Mouse (Mus musculus) lung, postnatal 0 days (tissue): ENCODE measurements around the gene Gm1123. TPM values are rescaled to one million over a fixed set of nuclear protein-coding genes. Genes with fewer than 3 reads are reported as not detected.

Experiments used
- ATAC-seq: fragments of 200-750 bp; cut with Nextera tagmentation; 2 replicates; pipeline ENCODE4 v1.8.0; 2017; ENCODE audit warnings: moderate library complexity
- DNase-seq: peaks from one replicate; pipeline ENCODE4 v3.0.0-alpha.2; 2016; ENCODE audit warnings: low spot score
- H3K27ac ChIP-seq: fragments of 300-500 bp; sonication (generic); 2 replicates; pipeline ENCODE4 v1.5.1; 2014; ENCODE audit warnings: antibody characterized with exemption, mild to moderate bottlenecking, low read length, mixed read lengths
- H3K27me3 ChIP-seq: fragments of 300-500 bp; sonication (generic); replicated peaks from 2 replicates; pipeline ENCODE4 v1.6.1; 2014; ENCODE audit warnings: low read length, mixed read lengths; ENCODE audit not compliant: insufficient read depth
- H3K36me3 ChIP-seq: fragments of 300-500 bp; sonication (generic); 2 replicates; pipeline ENCODE4 v1.6.1; 2014; ENCODE audit warnings: low read length, mixed read lengths; ENCODE audit not compliant: insufficient read depth
- H3K4me1 ChIP-seq: fragments of 300-500 bp; sonication (generic); 2 replicates; pipeline ENCODE4 v1.6.1; 2014; ENCODE audit warnings: antibody characterized with exemption, low read depth, low read length, mixed read lengths; ENCODE audit not compliant: insufficient read depth
- H3K4me2 ChIP-seq: fragments of 300-500 bp; sonication (generic); replicated peaks from 2 replicates; pipeline ENCODE4 v1.6.1; 2014; ENCODE audit warnings: low read depth, mild to moderate bottlenecking, low read length, moderate library complexity, mixed read lengths
- H3K4me3 ChIP-seq: fragments of 300-500 bp; sonication (generic); 2 replicates; pipeline ENCODE4 v1.5.1; 2014; ENCODE audit warnings: low read depth, low read length
- H3K9ac ChIP-seq: fragments of 300-500 bp; sonication (generic); replicated peaks from 2 replicates; pipeline ENCODE4 v1.6.1; 2014; ENCODE audit warnings: low read depth, mild to moderate bottlenecking
- H3K9me3 ChIP-seq: fragments of 300-500 bp; sonication (generic); 2 replicates; pipeline ENCODE4 v1.6.1; 2016; ENCODE audit warnings: low read length, mixed read lengths
- CTCF ChIP-seq: IDR thresholded peaks from 2 replicates; pipeline ENCODE4 v1.5.1; 2016; ENCODE audit warnings: antibody characterized with exemption, mild to moderate bottlenecking
- EP300 ChIP-seq: IDR thresholded peaks from 2 replicates; pipeline ENCODE4 v1.6.1; 2016; ENCODE audit warnings: antibody characterized with exemption, mild to moderate bottlenecking, control low read depth
- WGBS: fragments of 180-500 bp; shearing (Covaris S2); extraction: QIAGEN DNeasy Blood & Tissue Kit; methylation state at CpG from one replicate; pipeline ENCODE4 v1.1.7; 2014; 5-methylcytosine and 5-hydroxymethylcytosine counted together
- polyA plus RNA-seq: library from polyadenylated mRNA; unstranded; fragments of >200 nt; fragmentation: Nextera tagmentation; extraction: Ambion mirVana; gene quantifications from 2 replicates; pipeline ENCODE4 v1.2.1, GENCODE M21; 2015

The Gm1123 gene
- polyA plus RNA-seq, 1 experiment from 2014 or later = not detected

DNA sequence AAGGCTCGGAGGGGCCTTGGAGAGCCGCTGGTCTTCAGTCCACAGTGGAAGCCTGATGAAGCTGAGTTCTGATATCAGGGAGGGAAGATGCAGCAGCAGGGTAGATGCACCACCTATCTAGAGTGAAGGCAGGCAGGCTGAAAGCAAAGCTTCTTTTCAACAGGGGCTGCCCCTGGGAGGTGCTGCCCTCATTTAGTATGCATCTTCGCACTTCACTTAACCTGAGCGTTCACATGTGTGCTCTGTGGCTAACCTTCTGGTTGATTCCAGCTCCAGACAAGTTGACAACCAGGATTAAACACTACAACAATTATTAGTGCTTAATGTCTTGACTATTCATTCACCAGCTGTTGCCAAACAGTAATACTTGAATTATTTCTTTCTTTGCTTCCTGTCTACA is 41.4 kb downstream of the Gm1123 start:
- ATAC-seq = no peak
- 0 out of 2 replicates have a peak, but pooled peaks cover 4% of the 10 kb centered on the region for H3K36me3 ChIP-seq
- no peak overlapping the region for H3K27ac ChIP-seq
- H3K9me3 ChIP-seq = no peaks in the 10 kb centered on the region
- H3K4me3 ChIP-seq = no peak overlapping the region
- H3K27me3 ChIP-seq = no peaks in the 10 kb centered on the region
- H3K4me2 ChIP-seq = no peak overlapping the region
- TF ChIP-seq EP300 = no peak
- no peak for TF ChIP-seq CTCF
- WGBS = 93% methylated on average over 4 of the region's 4 CpGs
- H3K9ac ChIP-seq = no peak overlapping the region
- DNase-seq = no peak
- H3K4me1 ChIP-seq = no peaks in the 10 kb centered on the region

- H3K36me3 ChIP-seq = no peaks in the 10 kb centered on the region
- H3K27me3 ChIP-seq = peaks cover 3% of the 10 kb centered on the region; the same call in 1 of the 2 replicates
- no peak for DNase-seq
- peak overlapping the region; percentile 68 for H3K4me3 ChIP-seq
- H3K4me1 ChIP-seq = no peaks in the 10 kb centered on the region
- no peaks in the 10 kb centered on the region for H3K9me3 ChIP-seq
- H3K27ac ChIP-seq = no peak overlapping the region
- peak overlapping the region; percentile 100 for H3K4me2 ChIP-seq
- no peak for TF ChIP-seq CTCF
- no peak for TF ChIP-seq EP300
- no peak for ATAC-seq
- WGBS = 41% methylated on average over 9 of the region's 9 CpGs
- H3K9ac ChIP-seq = no peak overlapping the region
Observed at GRCm38 (mm10) chr9:98987131-98987530, 48.4 kb downstream of the Gm1123 start.

- H3K4me3 ChIP-seq = peak overlapping the region; percentile 68
- peaks cover 3% of the 10 kb centered on the region; the same call in 1 of the 2 replicates for H3K27me3 ChIP-seq
- peak overlapping the region; percentile 51; the same call in 1 of the 2 replicates for H3K9ac ChIP-seq
- ATAC-seq (peak; percentile 22), DNase-seq (peak; percentile 32)
- H3K4me1 ChIP-seq = no peaks in the 10 kb centered on the region
- no peak overlapping the region for H3K27ac ChIP-seq
- H3K4me2 ChIP-seq = peak overlapping the region; percentile 100
- TF ChIP-seq EP300 = no peak
- TF ChIP-seq CTCF = no peak
- WGBS = 4% methylated on average over 43 of the region's 50 CpGs
- H3K9me3 ChIP-seq = no peaks in the 10 kb centered on the region
- H3K36me3 ChIP-seq = no peaks in the 10 kb centered on the region
Observed at GRCm38 (mm10) chr9:98986476-98987096, 48.9 kb downstream of the Gm1123 start.

DNA sequence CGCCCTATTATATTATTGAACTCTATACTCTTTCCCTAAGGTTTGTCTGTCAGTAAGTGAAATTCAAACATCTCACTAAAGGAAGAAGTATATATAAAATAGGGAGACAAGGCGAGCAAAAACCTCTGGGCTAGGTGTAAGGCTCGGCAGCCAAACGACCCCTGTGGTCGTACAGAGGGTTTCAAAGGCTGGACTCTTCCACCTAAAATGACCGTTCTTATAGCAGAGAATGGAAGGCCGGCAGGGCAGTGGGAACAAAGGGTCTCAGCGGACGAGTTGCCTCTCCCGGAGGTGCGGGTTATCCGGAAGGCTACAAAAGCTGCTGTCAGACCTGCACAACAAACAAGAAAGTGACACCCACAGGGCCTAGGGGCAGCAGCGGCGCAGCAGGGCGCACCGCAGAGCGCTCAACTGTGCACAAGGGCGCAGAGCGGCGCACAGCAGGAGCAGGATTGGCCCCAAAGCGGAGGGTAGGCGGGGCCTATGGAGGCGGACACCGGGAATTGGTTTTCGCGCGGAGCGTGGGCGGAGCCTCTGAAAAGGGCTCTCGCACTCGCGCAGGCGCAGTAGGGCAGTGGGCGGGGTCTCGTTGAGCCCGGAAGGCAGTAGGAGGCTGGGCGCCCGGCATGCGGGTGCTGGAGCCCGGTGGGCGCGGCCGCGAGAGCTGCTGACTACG is 49.6 kb downstream of the Gm1123 start, which contains the start of gene Faim:
Faim (plus strand) TSS at position 574 of the 676 bp plus-strand sequence.
- peak; percentile 99 for DNase-seq
- Histone ChIP-seq H3K4me3 (peak within 1 kb of the TSS; percentile 68), H3K9me3 (no peaks in the 10 kb centered on the region), H3K4me1 (no peaks in the 10 kb centered on the region), H3K36me3 (no peaks in the 10 kb centered on the region), H3K27me3 (peaks cover 3% of the 10 kb centered on the region; the same call in 1 of the 2 replicates), H3K27ac (no peak within 1 kb of the TSS; the same call in 1 of the 2 replicates), H3K9ac (peak within 1 kb of the TSS; percentile 51; the same call in 1 of the 2 replicates), H3K4me2 (peak within 1 kb of the TSS; percentile 100)
- peak; percentile 99 for ATAC-seq
- WGBS = 1% methylated on average over 44 of the region's 45 CpGs
- peak; percentile 47 for TF ChIP-seq CTCF
- no peak for TF ChIP-seq EP300

- 6% methylated on average over 29 of the region's 29 CpGs for WGBS
Observed at GRCm38 (mm10) chr9:98979431-98980416, 55.8 kb downstream of the Gm1123 start.

More at GRCm38 (mm10) chr9:98979431-98980416, 55.8 kb downstream of the Gm1123 start:
- Histone ChIP-seq H3K9ac (no peak overlapping the region), H3K4me3 (no peak overlapping the region), H3K4me2 (0 out of 2 replicates have a peak overlapping the region, but pooled peaks have one; percentile 5), H3K27ac (no peak overlapping the region), H3K9me3 (no peaks in the 10 kb centered on the region), H3K4me1 (no peaks in the 10 kb centered on the region), H3K36me3 (no peaks in the 10 kb centered on the region), H3K27me3 (peaks cover 14% of the 10 kb centered on the region)
- ATAC-seq (peak; percentile 88), DNase-seq (peak; percentile 95)
- TF ChIP-seq CTCF = peak; percentile 97
- no peak for TF ChIP-seq EP300
